12 mouse cellular contexts compared by ENCODE assay signal in genomic region chr14:18062082-18062772, GRCm38 (mm10).
DNase-seq lines count a peak whose midpoint lies in the region; ATAC-seq lines count a peak whose summit lies in the region.
"Had no signal": no experiment of that assay in that cellular context is flagged by ENCODE, and none has a peak within 500 bp of the region (broad histone marks: within the 10 kb centered on the region; RNA-seq: fewer than 3 reads in every experiment).

No protein-coding gene starts in this region.

- WGBS in hindbrain, embryonic 15.5 days = 64% methylated on average over 5 of the region's 5 CpGs
- 77% methylated on average over 5 of the region's 5 CpGs for WGBS in hindbrain, embryonic 12.5 days
- WGBS in forebrain, embryonic 16.5 days = 39% methylated on average over 5 of the region's 5 CpGs

- peaks cover 10% of the 10 kb centered on the region; the same call in 1 of the 2 replicates for H3K9me3 ChIP-seq in hindbrain, embryonic 15.5 days
- H3K9me3 ChIP-seq in hindbrain, embryonic 12.5 days (replicated peaks) = no peaks in the 10 kb centered on the region
- peaks cover 5% of the 10 kb centered on the region; the same call in 1 of the 2 replicates for H3K9me3 ChIP-seq in forebrain, embryonic 16.5 days (ENCODE audit: control insufficient read depth, low read length)

- peak; percentile 38 to 79 for DNase-seq in layer of hippocampus, postnatal 14 days (ENCODE audit: low spot score in 2 of 2)
- DNase-seq in right cerebral cortex, postnatal 25 days = peak; percentile 59
- no peak for DNase-seq in spleen, postnatal 14 days (ENCODE audit: low spot score in 2 of 2)
- no peak for DNase-seq in urinary bladder, postnatal 36 days (ENCODE audit: low spot score in 2 of 2)
- no peak for DNase-seq in adrenal gland, postnatal 4 days (ENCODE audit: low spot score in 2 of 2)
- DNase-seq: embryo, embryonic 11 days had no signal

- no peaks in the 10 kb centered on the region for H3K36me3 ChIP-seq in hindbrain, embryonic 15.5 days
- no peaks in the 10 kb centered on the region for H3K36me3 ChIP-seq in hindbrain, embryonic 12.5 days
- H3K36me3 ChIP-seq in forebrain, embryonic 16.5 days (ENCODE audit: control insufficient read depth, insufficient read depth) = no peaks in the 10 kb centered on the region
- H3K36me3 ChIP-seq: midbrain, embryonic 10.5 days had no signal

- ATAC-seq in hindbrain, embryonic 15.5 days (ENCODE audit: low FRiP score, low read depth) = peak; percentile 79
- no peak for ATAC-seq in hindbrain, embryonic 12.5 days (ENCODE audit: low FRiP score)
- ATAC-seq in forebrain, embryonic 16.5 days = peak; percentile 73

- H3K27me3 ChIP-seq in hindbrain, embryonic 15.5 days = no peaks in the 10 kb centered on the region
- no peaks in the 10 kb centered on the region for H3K27me3 ChIP-seq in hindbrain, embryonic 12.5 days
- no peaks in the 10 kb centered on the region for H3K27me3 ChIP-seq in forebrain, embryonic 16.5 days (replicated peaks; ENCODE audit: control insufficient read depth, insufficient read depth, low read length)

- no peak overlapping the region for H3K9ac ChIP-seq in hindbrain, embryonic 15.5 days
- no peak overlapping the region for H3K9ac ChIP-seq in hindbrain, embryonic 12.5 days
- H3K9ac ChIP-seq in forebrain, embryonic 16.5 days (replicated peaks; ENCODE audit: low read depth, low read length) = no peak overlapping the region
- H3K9ac ChIP-seq: liver, embryonic 14.5 days had no signal

- no peak overlapping the region for H3K4me2 ChIP-seq in hindbrain, embryonic 15.5 days
- H3K4me2 ChIP-seq in hindbrain, embryonic 12.5 days (replicated peaks) = no peak overlapping the region
- H3K4me2 ChIP-seq in forebrain, embryonic 16.5 days (ENCODE audit: low read length) = no peak overlapping the region

- H3K27ac ChIP-seq in hindbrain, embryonic 15.5 days (replicated peaks) = no peak overlapping the region
- H3K27ac ChIP-seq in hindbrain, embryonic 12.5 days = no peak overlapping the region
- H3K27ac ChIP-seq in forebrain, embryonic 16.5 days (ENCODE audit: low read length) = no peak overlapping the region
- H3K27ac ChIP-seq: kidney, postnatal 0 days; liver, embryonic 14.5 days; midbrain, embryonic 10.5 days had no signal

- H3K4me3 ChIP-seq in hindbrain, embryonic 15.5 days = no peak overlapping the region
- H3K4me3 ChIP-seq in hindbrain, embryonic 12.5 days = no peak overlapping the region
- no peak overlapping the region for H3K4me3 ChIP-seq in forebrain, embryonic 16.5 days (replicated peaks; ENCODE audit: low read length)
- H3K4me3 ChIP-seq: midbrain, embryonic 10.5 days had no signal

- no peaks in the 10 kb centered on the region for H3K4me1 ChIP-seq in hindbrain, embryonic 15.5 days (replicated peaks)
- H3K4me1 ChIP-seq in hindbrain, embryonic 12.5 days = no peaks in the 10 kb centered on the region
- H3K4me1 ChIP-seq in forebrain, embryonic 16.5 days (replicated peaks; ENCODE audit: control insufficient read depth, insufficient read depth, low read length) = no peaks in the 10 kb centered on the region
- H3K4me1 ChIP-seq: midbrain, embryonic 10.5 days had no signal

Comparison
In these comparisons a context has a peak if more than half of its experiments do, and no peak if none do; other contexts are left out.
1. DNase-seq: peak in layer of hippocampus, postnatal 14 days (2 of 2) and right cerebral cortex, postnatal 25 days (single experiment); none in spleen, postnatal 14 days (0 of 2), urinary bladder, postnatal 36 days (0 of 2) and adrenal gland, postnatal 4 days (0 of 2).